Mouse (Mus musculus) lung, postnatal 36 days (tissue): ENCODE results near the gene Cd79b.
A peak's percentile ranks its signal among the peaks of the same experiment; 100 is the strongest.

Experiments
- DNase-seq: peaks from one replicate; pipeline ENCODE4 v3.0.0; 2022; ENCODE audit warnings: mixed read lengths

Gene Cd79b

GRCm38 (mm10) chr11:106271794-106272643 is 42.5 kb downstream of the Cd79b start:
- peak; percentile 48 for DNase-seq

DNA sequence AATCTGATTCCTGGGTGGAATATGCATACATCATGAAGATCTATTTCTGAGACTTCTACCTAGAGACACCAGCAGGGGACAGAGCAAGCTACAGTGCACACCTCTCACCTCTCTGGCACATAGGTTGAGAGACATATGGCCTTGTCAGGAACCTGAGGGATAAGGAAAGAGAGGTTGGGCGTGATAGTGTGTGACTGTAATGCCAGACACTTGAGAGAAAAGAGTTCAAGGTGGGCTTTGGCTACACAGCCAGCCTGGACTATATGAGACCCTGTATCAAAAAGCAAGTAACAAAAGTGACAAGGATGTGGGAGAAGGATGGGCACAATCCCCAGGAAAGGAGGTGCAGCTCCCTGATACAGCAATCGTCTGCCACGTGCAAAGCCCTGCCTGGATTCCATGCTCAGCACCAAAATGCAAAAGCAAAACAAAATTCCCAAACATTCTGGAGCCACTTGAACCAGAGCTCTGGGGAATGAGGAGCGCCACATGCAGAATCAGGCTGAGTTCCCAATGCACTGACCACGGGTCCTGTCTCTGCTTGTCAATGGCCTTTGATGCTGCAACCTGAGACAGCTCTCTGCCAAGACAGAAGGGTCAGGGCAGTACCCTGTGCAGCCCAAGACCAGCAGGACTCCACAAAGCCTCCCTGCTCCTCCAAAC is 43.3 kb downstream of the Cd79b start:
- no peak for DNase-seq

DNA sequence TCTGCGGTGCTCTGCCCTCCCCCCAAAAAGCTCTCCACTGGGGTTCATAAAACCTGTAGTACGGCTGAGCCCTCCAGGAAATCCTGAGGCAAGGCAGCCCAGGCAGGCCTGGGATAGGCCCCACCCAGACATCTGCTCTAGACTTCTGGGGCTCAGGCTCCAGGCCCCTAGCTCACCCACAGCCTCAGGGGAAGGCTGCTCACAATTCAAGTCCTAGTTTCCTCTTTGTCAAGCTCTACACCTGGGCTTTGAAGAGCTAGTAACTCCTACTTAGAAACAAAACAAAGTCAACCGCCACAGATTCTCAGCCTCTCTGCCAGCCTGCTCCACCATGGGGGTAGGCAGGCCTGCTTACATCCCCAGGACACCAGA is 45.5 kb downstream of the Cd79b start:
- DNase-seq, result peak; percentile 40

DNA sequence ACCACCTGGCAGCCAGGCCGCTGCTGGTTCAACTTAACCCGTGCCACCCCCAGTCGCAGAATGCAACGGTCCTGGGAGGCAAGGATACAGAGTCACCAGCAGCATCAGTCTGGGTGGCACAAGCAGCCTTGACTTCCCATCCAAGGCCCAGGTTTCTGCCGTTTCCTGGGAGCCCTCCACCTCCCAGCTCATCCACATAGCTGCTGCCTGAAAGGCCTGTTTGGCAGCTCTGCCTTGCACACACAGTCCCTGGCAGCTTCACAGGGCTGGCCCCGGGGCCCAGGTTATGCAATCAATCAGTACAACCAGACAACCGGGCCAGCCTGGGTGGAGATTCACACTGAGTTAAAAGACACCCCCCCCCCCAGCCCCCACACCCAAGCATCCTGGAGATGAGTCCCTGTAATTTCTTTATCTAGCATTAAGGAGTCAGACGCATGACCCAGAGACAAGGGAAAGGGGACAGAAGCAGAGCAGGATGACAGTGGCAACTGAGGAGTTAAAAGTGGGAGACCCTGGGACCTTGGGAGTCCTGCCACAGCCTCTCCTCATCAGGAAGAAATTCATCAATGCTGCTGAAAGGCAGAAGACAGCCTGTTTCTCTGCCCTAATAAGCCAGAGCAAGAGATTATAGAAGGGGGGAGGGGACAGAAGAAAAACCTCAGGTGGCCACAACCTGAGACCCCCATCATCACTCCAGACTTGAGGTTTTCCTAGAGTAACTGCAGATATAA is 46.1 kb downstream of the Cd79b start:
- DNase-seq, result peak; percentile 91

DNA sequence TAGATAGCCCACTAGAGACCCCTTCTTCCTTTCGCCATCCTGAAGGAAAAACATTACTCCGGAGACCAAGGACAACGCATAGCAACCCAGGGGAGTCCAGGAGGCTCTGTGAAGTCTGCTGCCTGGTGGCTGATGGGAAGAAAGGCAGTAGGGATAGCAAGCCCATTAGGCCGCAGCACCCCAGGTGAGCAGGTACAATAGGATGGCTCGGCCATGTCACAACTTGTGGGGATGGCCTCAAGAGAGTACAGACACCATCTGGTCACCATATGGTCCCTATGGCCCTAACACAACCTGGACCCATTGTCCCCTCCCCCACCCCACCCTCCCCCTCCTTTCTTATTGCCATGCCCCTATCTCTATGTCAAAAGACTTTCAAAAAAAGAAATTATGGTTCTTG is 46.7 kb downstream of the Cd79b start:
- no peak for DNase-seq

GRCm38 (mm10) chr11:106267311-106267852 is 47.2 kb downstream of the Cd79b start:
- DNase-seq, result peak; percentile 86

GRCm38 (mm10) chr11:106266431-106266830 is 48.1 kb downstream of the Cd79b start:
- DNase-seq, result no peak

- DNase-seq, result no peak
Observed at GRCm38 (mm10) chr11:106265570-106265969, 49.0 kb downstream of the Cd79b start.

DNA sequence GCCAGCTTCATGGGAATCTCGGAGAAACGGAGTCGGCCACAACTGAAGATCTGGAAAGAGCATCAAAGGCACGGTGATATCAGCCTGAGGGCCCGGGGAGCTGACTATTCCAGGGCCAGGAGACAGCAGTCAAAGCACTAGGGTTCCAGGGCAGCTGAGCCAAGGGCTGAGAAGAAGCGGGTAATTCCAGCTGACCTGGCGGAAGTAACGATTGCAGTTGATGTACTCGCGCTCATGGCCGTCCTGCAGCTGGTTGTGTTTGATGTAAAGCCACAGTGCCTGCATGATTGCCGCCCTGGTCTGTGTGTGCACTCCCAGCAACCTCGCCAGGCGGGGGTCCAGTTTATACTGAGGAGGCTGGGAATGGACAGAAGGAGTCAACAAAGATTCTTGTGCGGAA is 49.6 kb downstream of the Cd79b start:
- DNase-seq, result no peak

GRCm38 (mm10) chr11:106263963-106264362 is 50.6 kb downstream of the Cd79b start:
- DNase-seq, result no peak
